Mouse (Mus musculus) spleen, adult 2 months (tissue): ENCODE results near the gene Fastkd3. TPM values are rescaled to one million over a fixed set of nuclear protein-coding genes. Genes with fewer than 3 reads are reported as not detected.

ENCODE experiments used
- DNase-seq, 2 experiments: peaks; one replicate each; pipeline versions ENCODE4 v3.0.0 to v3.0.0-alpha.2; 2012 to 2021; ENCODE audit warnings: low spot score in 2 of 2, low read depth in 1 of 2
- H3K27ac ChIP-seq: fragments of 200-500 bp; 2 replicates; pipeline ENCODE4 v1.5.1; 2012; ENCODE audit warnings: low read length, inconsistent platforms; ENCODE audit not compliant: insufficient read depth
- H3K27me3 ChIP-seq: fragments of 200-500 bp; 2 replicates; pipeline ENCODE4 v1.6.1; 2012; ENCODE audit warnings: mild to moderate bottlenecking, moderate library complexity, low read length, inconsistent platforms; ENCODE audit not compliant: control insufficient read depth, insufficient read depth
- H3K36me3 ChIP-seq: fragments of 200-500 bp; 2 replicates; pipeline ENCODE4 v1.6.1; 2012; ENCODE audit warnings: mild to moderate bottlenecking, low read length, inconsistent platforms; ENCODE audit not compliant: control insufficient read depth, insufficient read depth
- H3K4me1 ChIP-seq: fragments of 200-500 bp; 2 replicates; pipeline ENCODE4 v1.6.1; 2011; ENCODE audit warnings: inconsistent platforms; ENCODE audit not compliant: control insufficient read depth, insufficient read depth, insufficient read length
- H3K4me3 ChIP-seq: fragments of 200-500 bp; 2 replicates; pipeline ENCODE4 v1.5.1; 2011; ENCODE audit warnings: mild to moderate bottlenecking, inconsistent platforms; ENCODE audit not compliant: insufficient read depth, insufficient read length; ENCODE audit errors: extremely low read depth
- CTCF ChIP-seq: fragments of 200-500 bp; IDR thresholded peaks from 2 replicates; pipeline ENCODE4 v1.5.1; 2011; ENCODE audit warnings: mild to moderate bottlenecking, inconsistent platforms; ENCODE audit not compliant: insufficient read depth, insufficient read length, insufficient replicate concordance; ENCODE audit errors: extremely low read depth
- POLR2A ChIP-seq: fragments of 200-500 bp; IDR thresholded peaks from 2 replicates; pipeline ENCODE4 v1.6.1; 2011; ENCODE audit warnings: low read depth, low read length, inconsistent platforms
- WGBS: fragments of 180-500 bp; shearing (Covaris S2); methylation state at CpG from one replicate; pipeline ENCODE4 v1.1.7; 2018; 5-methylcytosine and 5-hydroxymethylcytosine counted together
- polyA plus RNA-seq: library from polyadenylated mRNA; depleted of rRNA; stranded (reverse); fragments of >200 nt; gene quantifications from 2 replicates; pipeline ENCODE4 v1.2.3, GENCODE M21; 2012

Fastkd3 gene
- polyA plus RNA-seq, 1 experiment = 5.5 TPM

- Histone ChIP-seq H3K4me1 (no peaks in the 10 kb centered on the region), H3K27me3 (no peaks in the 10 kb centered on the region), H3K4me3 (no peak overlapping the region), H3K36me3 (peaks cover 20% of the 10 kb centered on the region), H3K27ac (no peak overlapping the region)
- no peak for TF ChIP-seq POLR2A
- 89% methylated on average over 10 of the region's 10 CpGs for WGBS
- no peak for DNase-seq
These were observed 8.8 kb upstream of the Fastkd3 start for GRCm38 (mm10) chr13:68572966-68573913.

GRCm38 (mm10) chr13:68574398-68574797 lies 7.6 kb upstream of the Fastkd3 start:
- Histone ChIP-seq H3K36me3 (peaks cover 17% of the 10 kb centered on the region), H3K4me3 (no peak overlapping the region), H3K4me1 (no peaks in the 10 kb centered on the region), H3K27me3 (no peaks in the 10 kb centered on the region), H3K27ac (no peak overlapping the region)
- TF ChIP-seq POLR2A = no peak
- no peak for TF ChIP-seq CTCF
- 93% methylated on average over 4 of the region's 4 CpGs for WGBS
- no peak for DNase-seq

- 80% methylated on average over 7 of the region's 7 CpGs for WGBS
- H3K27ac ChIP-seq = no peak overlapping the region
- H3K4me1 ChIP-seq = peaks cover 2% of the 10 kb centered on the region; the same call in 1 of the 2 replicates
- DNase-seq = no peak
- TF ChIP-seq POLR2A = no peak
- no peak for TF ChIP-seq CTCF
- H3K4me3 ChIP-seq = no peak overlapping the region
- H3K36me3 ChIP-seq = peaks cover 14% of the 10 kb centered on the region; the same call in 1 of the 2 replicates
- H3K27me3 ChIP-seq = no peaks in the 10 kb centered on the region
These were observed 4.1 kb upstream of the Fastkd3 start for GRCm38 (mm10) chr13:68577945-68578344.

- H3K27me3 ChIP-seq = no peaks in the 10 kb centered on the region
- H3K4me3 ChIP-seq = peak overlapping the region; percentile 75
- H3K4me1 ChIP-seq = peaks cover 2% of the 10 kb centered on the region; the same call in 1 of the 2 replicates
- TF ChIP-seq POLR2A = no peak
- no peak for TF ChIP-seq CTCF
- no peak overlapping the region for H3K27ac ChIP-seq
- WGBS = 23% methylated on average over 14 of the region's 14 CpGs
- DNase-seq = no peak
- peaks cover 9% of the 10 kb centered on the region for H3K36me3 ChIP-seq
These were observed 821 bp upstream of the Fastkd3 start for GRCm38 (mm10) chr13:68581086-68581740.

- peaks cover 2% of the 10 kb centered on the region; the same call in 1 of the 2 replicates for H3K4me1 ChIP-seq
- H3K27me3 ChIP-seq = no peaks in the 10 kb centered on the region
- DNase-seq = no peak
- peak overlapping the region; percentile 75 for H3K4me3 ChIP-seq
- WGBS = under 1% methylated on average over 11 of the region's 11 CpGs
- TF ChIP-seq POLR2A (no peak), CTCF (no peak)
- peak overlapping the region; percentile 19; the same call in 1 of the 2 replicates for H3K27ac ChIP-seq
- H3K36me3 ChIP-seq = peaks cover 5% of the 10 kb centered on the region
These were observed 415 bp downstream of the Fastkd3 start for GRCm38 (mm10) chr13:68582517-68582780.

GRCm38 (mm10) chr13:68583961-68584360 lies 1.9 kb downstream of the Fastkd3 start:
- H3K4me3 ChIP-seq = no peak overlapping the region
- TF ChIP-seq CTCF (no peak), POLR2A (no peak)
- no peak overlapping the region for H3K27ac ChIP-seq
- H3K36me3 ChIP-seq = peaks cover 12% of the 10 kb centered on the region
- peaks cover 2% of the 10 kb centered on the region; the same call in 1 of the 2 replicates for H3K4me1 ChIP-seq
- no peak for DNase-seq
- WGBS = 93% methylated on average over 11 of the region's 11 CpGs
- no peaks in the 10 kb centered on the region for H3K27me3 ChIP-seq
